Mouse (Mus musculus) C2C12 (cell line): Measurements from ENCODE around the gene Mtmr3.
"Not testable (repeated sequence)": the region's sequence is repeated elsewhere in the genome, so short reads cannot be mapped to it uniquely, and the experiment has no call there.

Source experiments
- CTCF ChIP-seq: IDR thresholded peaks from one replicate; pipeline ENCODE4 v1.5.1; 2011; ENCODE audit not compliant: control insufficient read depth, insufficient read depth, insufficient read length
- FOSL1 ChIP-seq: IDR thresholded peaks from one replicate; pipeline ENCODE4 v1.8.0; 2011; ENCODE audit warnings: mild to moderate bottlenecking, low read length; ENCODE audit not compliant: poor library complexity, insufficient read depth, severe bottlenecking

DNA sequence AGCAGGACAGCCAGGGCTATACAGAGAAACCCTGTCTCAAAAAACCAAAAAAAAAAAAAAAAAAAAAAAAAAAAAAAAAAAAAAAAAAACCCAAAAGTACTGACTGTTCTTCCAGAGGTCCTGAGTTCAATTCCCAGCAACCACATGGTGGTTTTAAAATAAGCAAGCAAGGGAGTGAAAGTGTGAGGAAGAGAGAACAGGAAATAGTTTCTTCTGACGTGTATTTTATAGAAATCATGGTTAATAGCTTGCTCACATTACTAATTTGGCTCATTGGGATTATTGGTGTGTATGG, 50.1 kb downstream of the Mtmr3 start:
- TF ChIP-seq FOSL1, CTCF: not testable (repeated sequence)
